Mouse (Mus musculus): Measurements from ENCODE around the gene Arhgef17. TPM values are rescaled to one million over a fixed set of nuclear protein-coding genes. Genes with fewer than 3 reads are reported as not detected.

The Arhgef17 gene
- total RNA-seq, 2 experiments from 2014 or later, result 0.58 TPM; not detected in 1

- ATAC-seq (replicated peaks; ENCODE audit: low FRiP score, poor library complexity, severe bottlenecking), result no peak
Observed at GRCm38 (mm10) chr7:100944306-100944705, 12.4 kb upstream of the Arhgef17 start.

- ATAC-seq (replicated peaks; ENCODE audit: low FRiP score, poor library complexity, severe bottlenecking), result no peak
Observed at GRCm38 (mm10) chr7:100942789-100943615, 11.1 kb upstream of the Arhgef17 start.

DNA sequence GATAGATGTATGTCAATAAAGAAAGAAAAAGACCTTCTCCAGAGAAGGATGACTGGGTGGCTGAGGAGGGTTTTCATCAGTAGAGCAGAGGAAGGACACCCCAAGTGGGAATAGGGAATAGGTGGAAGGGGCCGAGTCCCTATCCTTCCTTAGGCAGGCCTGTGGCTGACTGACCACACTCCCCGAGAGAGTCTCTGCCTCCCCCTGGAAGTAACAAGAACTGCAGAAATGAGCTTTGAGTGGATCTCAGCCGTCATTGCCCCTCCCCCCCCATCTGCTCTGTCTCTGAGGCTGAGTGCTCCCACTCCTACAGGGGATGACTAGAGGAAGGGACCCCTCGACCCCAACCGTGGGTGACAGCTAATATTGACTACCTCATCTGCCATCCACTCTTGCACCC lies 9.3 kb upstream of the Arhgef17 start:
- ATAC-seq (replicated peaks; ENCODE audit: low FRiP score, poor library complexity, severe bottlenecking), result no peak

DNA sequence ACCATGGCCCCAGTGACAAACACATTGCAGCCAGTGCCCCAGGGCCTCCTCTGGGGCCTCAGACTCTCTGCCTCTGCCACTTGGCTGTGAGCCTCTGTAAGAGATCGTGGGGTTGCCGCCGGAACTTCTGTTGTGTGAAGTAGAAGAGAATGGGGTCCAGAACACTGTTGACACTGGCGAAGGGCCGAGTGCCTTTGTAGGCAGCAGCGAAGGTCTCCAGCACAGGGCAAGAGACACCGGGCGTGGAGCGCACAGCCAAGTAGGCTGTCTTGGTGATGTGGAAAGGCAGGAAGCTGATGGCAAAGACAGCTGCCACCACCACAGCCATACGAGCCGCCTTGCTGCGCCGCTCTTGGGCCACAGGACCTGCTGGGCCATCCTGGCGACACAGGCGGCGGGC lies 6.2 kb upstream of the Arhgef17 start:
- ATAC-seq (replicated peaks; ENCODE audit: low FRiP score, poor library complexity, severe bottlenecking), result no peak

DNA sequence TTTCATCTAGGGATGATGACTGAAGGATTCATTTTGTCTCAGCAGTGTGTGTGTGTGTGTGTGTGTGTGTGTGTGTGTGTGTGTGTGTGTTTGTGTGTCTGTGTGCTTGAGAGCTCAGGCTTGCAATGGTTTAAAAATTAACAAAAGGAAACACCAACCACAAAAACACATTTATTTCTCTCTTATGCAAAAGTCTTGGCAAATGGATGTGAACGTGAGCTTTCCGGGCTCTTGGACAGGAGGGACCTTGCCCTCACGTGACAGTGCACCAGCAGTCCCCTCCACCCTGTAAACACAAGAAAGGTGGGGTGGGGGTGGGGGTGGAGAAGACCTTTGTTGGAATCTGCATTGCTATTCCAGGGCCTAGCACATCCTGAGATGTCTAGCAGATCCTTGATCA lies 5.6 kb upstream of the Arhgef17 start:
- no peak for ATAC-seq (replicated peaks; ENCODE audit: low FRiP score, poor library complexity, severe bottlenecking)

- no peak for ATAC-seq (replicated peaks; ENCODE audit: low FRiP score, poor library complexity, severe bottlenecking)
Observed at GRCm38 (mm10) chr7:100933520-100933919, 1.6 kb upstream of the Arhgef17 start.

- ATAC-seq (replicated peaks; ENCODE audit: low FRiP score, poor library complexity, severe bottlenecking), result no peak
Observed at GRCm38 (mm10) chr7:100932481-100933007, 637 bp upstream of the Arhgef17 start.

DNA sequence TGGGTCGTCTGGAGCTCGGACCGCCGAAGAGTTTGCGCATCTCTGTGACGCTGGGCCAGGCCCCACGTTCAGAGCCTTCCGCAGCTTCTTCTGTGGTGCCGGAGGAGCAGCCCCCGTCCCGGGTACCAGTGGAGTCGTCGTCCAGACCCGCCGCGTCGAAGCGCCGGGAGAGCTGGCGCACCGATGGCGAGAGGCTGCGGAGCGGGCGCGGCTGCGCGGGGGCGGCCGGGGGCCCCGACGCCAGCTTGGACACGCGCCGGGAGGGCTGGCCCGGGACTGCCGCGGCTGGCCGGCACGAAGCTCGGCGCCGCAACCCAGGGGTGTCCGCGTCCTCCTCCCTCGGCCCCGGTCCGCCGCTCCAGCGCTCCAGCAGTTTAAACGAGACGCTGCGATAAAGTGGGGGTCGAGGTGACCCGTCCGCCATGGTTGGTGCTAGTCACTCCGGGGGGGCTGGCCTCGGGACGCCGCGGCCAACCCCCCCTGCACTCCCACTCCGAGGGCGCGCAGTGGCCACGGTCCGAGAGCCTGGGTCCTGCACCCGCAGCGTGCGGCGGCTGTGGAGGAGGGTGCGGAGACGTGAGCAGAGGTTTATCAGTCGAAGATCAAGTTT lies 486 bp downstream of the Arhgef17 start:
- ATAC-seq (replicated peaks; ENCODE audit: low FRiP score, poor library complexity, severe bottlenecking), result no peak

GRCm38 (mm10) chr7:100930619-100931315 lies 1.1 kb downstream of the Arhgef17 start:
- no peak for ATAC-seq (replicated peaks; ENCODE audit: low FRiP score, poor library complexity, severe bottlenecking)

DNA sequence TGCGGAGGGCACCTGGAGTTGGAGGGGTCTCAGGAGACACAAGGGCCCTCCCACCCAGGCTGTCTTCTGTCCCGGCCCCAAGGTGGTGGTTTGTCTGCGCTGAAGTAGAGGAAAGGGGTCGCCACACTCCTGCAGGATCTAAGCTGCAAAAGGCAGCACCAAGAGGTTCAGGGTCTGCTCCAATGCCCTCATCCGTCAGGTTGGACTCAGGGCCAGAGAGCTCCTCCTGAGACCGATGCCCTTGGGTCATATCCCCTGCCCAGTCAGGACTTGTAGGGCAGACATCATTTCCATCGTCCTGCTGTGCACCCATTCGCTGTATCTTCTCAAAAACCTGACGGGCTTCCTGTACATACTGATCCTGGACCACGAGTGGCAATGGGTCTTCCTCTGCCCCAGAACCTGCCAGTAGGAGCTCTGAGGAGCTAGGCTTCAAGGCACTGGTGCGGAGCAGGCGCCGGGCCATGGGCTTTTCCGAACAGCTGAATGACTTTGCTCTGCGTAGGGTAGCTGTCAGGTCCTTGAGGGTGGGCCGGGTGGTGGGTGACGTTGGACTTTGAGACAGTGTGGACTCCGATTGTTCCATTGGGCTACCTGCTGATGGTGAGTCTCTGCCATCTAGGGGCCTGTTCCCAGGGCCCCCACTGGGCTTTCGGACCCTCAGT lies 2.1 kb downstream of the Arhgef17 start:
- no peak for ATAC-seq (replicated peaks; ENCODE audit: low FRiP score, poor library complexity, severe bottlenecking)

GRCm38 (mm10) chr7:100928456-100928855 lies 3.5 kb downstream of the Arhgef17 start:
- ATAC-seq (replicated peaks; ENCODE audit: low FRiP score, poor library complexity, severe bottlenecking), result no peak

DNA sequence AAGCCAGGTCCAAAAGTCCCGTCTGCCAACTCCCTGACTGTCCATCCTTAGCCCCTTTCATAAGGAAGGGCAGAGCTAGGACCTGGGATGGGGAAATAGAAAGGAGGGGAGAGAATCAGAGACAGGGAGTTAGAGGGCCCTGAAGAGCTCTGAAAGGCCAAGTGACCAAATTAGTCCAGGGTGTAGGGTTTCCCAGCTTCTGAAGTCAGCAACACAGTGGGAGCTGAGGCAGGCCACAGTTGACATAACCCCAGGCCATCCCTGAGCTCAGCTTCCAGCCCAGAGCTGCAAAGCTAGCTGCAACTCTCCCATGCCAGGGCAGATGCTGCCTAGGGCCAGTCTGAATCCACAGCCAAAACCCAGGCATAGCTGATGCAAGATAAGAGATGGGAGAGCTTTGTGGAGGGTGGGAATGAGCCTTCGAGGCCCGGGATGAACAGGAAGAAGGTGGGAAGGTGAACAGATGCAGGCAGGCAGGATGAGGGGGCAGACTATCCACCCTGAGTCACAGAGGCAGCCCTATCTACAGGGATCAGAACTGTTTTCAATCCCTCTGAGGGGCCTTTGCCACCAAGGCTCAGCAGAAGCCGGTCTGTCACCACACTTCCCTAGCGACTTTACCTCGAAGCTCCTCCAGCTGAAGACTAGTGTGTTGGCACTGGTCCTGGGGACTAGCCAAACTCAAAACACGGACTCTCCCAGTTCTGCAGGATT lies 4.5 kb downstream of the Arhgef17 start:
- no peak for ATAC-seq (replicated peaks; ENCODE audit: low FRiP score, poor library complexity, severe bottlenecking)

DNA sequence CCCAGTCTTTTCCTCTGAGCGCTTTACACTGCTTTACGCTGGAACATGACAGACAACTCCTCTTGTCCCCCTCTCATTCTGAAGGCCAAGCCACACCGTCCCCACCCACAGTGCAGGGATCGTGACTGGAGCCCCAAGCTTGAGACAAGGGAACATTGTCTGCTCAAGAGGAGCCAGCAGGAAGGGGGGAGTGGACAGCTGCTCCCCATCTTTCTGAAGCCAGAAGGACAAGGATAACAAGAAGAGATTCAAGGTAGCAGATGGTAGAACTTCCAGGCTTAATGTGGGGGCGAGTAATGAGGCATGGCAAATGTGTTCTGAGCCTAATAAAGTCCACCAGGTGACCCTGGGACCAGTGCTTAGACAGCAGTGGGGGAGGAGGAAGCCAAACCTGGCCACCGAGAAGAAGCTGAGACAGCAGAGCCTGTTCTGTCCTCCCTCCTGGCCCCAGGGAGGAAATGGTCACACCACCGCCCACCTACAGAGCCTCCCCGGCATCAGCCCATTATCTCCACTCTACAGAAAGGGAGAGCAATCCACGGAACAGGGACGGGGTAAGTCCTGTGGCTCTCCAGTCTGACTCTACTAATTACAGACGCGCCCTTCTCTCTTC lies 5.5 kb downstream of the Arhgef17 start:
- ATAC-seq (replicated peaks; ENCODE audit: low FRiP score, poor library complexity, severe bottlenecking), result no peak

DNA sequence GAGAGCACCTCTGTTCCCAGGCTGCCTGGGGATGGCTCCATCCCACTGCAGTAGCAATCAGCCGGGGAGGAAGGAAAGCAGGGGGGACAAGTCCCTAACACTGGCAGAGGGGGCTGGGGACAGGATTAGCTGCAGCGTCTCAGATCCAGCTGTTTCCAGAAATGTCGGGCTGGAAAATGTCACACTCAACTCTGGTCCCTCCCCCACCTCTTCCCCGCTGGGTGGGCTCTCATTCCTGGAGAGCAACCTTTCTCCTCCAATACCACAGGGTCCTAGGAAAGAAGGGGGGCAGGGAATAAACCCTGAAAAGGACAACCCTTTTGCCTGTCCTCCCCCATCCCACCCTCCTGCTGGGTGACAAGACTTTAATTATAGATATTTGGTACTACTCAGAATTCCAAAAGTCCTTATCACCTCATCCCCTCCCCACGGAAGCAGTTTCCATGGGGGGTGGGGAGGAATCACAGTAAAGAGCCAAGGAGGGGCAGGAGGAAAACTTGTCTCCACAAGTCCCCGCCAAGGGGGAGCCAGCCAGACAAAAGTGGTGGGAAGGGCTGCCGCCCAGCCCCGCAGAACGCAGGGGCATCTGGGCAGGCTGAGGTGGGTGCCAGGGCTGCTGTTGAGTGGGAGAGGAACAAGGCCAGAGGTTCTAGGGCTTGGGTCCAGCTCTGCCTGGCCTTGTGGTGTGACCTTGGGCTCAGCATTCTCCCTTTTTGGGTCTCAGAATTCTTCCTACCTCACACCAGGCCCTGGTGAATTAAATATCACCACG lies 7.0 kb downstream of the Arhgef17 start:
- ATAC-seq (replicated peaks; ENCODE audit: low FRiP score, poor library complexity, severe bottlenecking), result no peak

- ATAC-seq (replicated peaks; ENCODE audit: low FRiP score, poor library complexity, severe bottlenecking), result no peak
Observed at GRCm38 (mm10) chr7:100924200-100924599, 7.7 kb downstream of the Arhgef17 start.

GRCm38 (mm10) chr7:100922907-100923306 lies 9.0 kb downstream of the Arhgef17 start:
- ATAC-seq (replicated peaks; ENCODE audit: low FRiP score, poor library complexity, severe bottlenecking), result no peak

DNA sequence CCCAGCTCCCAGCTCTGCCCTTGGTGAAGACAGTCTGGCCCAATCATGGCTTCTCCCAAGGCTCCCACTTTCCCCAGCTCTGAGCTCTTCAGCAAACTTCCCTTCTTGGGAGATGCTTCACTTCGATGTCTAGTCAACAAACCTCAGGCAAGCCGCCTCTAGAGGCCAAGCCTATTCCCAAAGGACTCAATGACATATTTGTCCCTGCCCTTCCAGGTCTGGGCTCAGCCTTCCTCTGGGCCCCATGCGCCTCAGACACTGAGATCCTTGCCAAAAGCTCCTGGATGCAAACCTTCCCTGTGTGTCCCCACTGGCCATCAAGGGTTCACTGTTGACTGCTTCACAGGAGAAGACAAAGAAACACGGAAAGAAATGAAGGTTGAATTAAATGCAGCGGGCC lies 10.6 kb downstream of the Arhgef17 start:
- no peak for ATAC-seq (replicated peaks; ENCODE audit: low FRiP score, poor library complexity, severe bottlenecking)

DNA sequence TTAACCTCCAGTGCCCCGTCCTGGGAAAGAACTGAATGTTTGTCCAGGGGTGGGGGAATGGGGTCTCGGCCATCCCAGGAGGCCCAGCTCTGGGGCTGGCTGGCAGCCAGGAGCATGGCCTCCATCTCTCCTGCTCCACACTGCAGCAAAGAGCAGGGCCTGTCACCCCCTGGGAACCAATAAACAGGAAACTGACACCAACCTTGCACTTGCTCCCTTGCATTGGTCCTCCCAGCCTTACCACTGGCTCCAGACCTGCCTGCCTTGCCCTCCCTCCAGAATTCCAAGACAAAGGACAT lies 12.1 kb downstream of the Arhgef17 start:
- no peak for ATAC-seq (replicated peaks; ENCODE audit: low FRiP score, poor library complexity, severe bottlenecking)

Measured in erythroblast, adult 5-6 weeks (primary cell).